In the genomic region with DNA sequence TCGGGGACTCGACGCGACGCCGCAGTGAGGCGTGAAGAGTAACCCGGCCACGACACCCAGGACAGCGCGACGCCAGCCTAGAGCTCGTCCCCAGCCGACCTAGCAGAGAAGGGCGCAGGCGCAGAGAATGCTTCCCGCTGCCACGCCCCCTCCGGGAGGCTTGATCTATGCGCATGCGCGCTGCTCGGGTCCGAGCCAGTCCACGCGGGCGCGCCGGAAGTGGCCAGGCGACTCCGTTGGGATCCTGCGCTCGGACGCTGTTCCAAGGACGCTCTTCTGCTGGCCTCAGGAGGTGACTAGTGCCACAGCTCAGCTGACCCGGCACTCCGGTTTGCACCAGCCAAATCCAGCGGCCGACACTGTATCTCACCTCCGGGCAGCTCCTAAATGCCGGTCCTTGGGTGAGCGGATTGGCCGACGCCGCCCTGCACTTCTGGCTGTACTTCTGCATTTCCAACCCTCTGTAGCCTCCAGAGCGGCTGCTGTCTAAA, we compare ENCODE assay signal across 8 mouse cellular contexts. TPM values are rescaled to one million over a fixed set of nuclear protein-coding genes. Genes with fewer than 3 reads are reported as not detected.
A peak's percentile ranks its signal among the peaks of the same experiment; 100 is the strongest.
DNase-seq lines count a peak whose midpoint lies in the region; ATAC-seq lines count a peak whose summit lies in the region.

A gene (minus strand): TSS at position 148 of the 491 bp plus-strand sequence.

- no peaks in the 10 kb centered on the region for H3K9me3 ChIP-seq in hindbrain, embryonic 12.5 days (replicated peaks)

- DNase-seq in NIH3T3 (ENCODE audit: low read depth): peak; percentile 94
- DNase-seq in cerebellum, postnatal 10 days: peak; percentile 100
- DNase-seq in frontal cortex, postnatal 10 days (ENCODE audit: low spot score in 2 of 2): peak; percentile 90 to 97
- DNase-seq in layer of hippocampus, postnatal 14 days (ENCODE audit: low spot score in 2 of 2): peak; percentile 97 to 98
- DNase-seq in lung, postnatal 14 days: peak; percentile 98
- DNase-seq in retina, adult 2 months (ENCODE audit: low read depth, low spot score): peak; percentile 90
- peak; percentile 93 to 96 for DNase-seq in thymus, postnatal 36 days

- peak within 1 kb of the TSS; percentile 58 for H3K4me2 ChIP-seq in hindbrain, embryonic 12.5 days (replicated peaks)

- peak within 1 kb of the TSS; percentile 87 for H3K9ac ChIP-seq in hindbrain, embryonic 12.5 days

- WGBS in hindbrain, embryonic 12.5 days: under 1% methylated on average over 46 of the region's 46 CpGs

- H3K4me3 ChIP-seq in hindbrain, embryonic 12.5 days: peak within 1 kb of the TSS; percentile 78

- peak; percentile 99 for ATAC-seq in hindbrain, embryonic 12.5 days (ENCODE audit: low FRiP score)

- H3K4me1 ChIP-seq in hindbrain, embryonic 12.5 days: peaks cover 9% of the 10 kb centered on the region

- 0 out of 2 replicates have a peak, but pooled peaks cover 5% of the 10 kb centered on the region for H3K36me3 ChIP-seq in hindbrain, embryonic 12.5 days

- H3K27ac ChIP-seq in hindbrain, embryonic 12.5 days: peak within 1 kb of the TSS; percentile 95

- H3K27me3 ChIP-seq in hindbrain, embryonic 12.5 days: no peaks in the 10 kb centered on the region

RNA-seq across cellular contexts. Expression of the gene that starts here (rescaled TPM):
- polyA plus RNA-seq in hindbrain, embryonic 12.5 days (2016; fragmentation: Nextera tagmentation; extraction: Ambion mirVana): 13.0 and 14.0 TPM in 2 replicates
- 10 to 100 TPM; 19.6 to 20.1 TPM for total RNA-seq in layer of hippocampus, postnatal 14 days (2021)

Comparison
In these comparisons a context has a peak if more than half of its experiments do, and no peak if none do; other contexts are left out.
1. Peak in every context shown above with its lines: DNase-seq, ATAC-seq, H3K4me3 ChIP-seq and H3K27ac ChIP-seq.